Comparison of ENCODE assay signal across 26 mouse cellular contexts in the genomic region with DNA sequence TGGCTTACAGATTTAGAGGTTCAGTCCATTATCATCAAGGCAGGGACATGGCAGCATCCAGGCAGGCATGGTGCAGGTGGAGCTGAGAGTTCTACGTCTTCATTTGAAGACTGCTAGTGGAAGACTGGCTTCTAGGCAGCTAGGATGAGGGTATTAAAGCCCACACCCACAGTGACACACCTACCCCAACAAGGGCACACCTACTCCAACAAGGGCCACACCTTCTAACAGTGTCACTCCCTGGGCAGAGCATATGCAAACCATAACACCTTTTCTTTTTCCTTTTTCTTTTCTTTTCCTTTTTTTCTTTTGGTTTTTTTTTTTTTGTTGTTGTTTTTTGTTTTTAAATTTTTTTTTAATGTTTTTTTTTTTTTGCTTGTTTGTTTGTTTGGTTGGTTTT. TPM values are rescaled to one million over a fixed set of nuclear protein-coding genes. Genes with fewer than 3 reads are reported as not detected.
"Had no signal": no experiment of that assay in that cellular context is flagged by ENCODE, and none has a peak within 500 bp of the region (broad histone marks: within the 10 kb centered on the region; RNA-seq: fewer than 3 reads in every experiment).

No protein-coding gene starts in this region.

RNA-seq across cellular contexts. Expression of gene Gm8439, which starts 7.7 kb away (rescaled TPM):
- polyA plus RNA-seq: limb, embryonic 10.5 days; limb, embryonic 11.5 days; limb, embryonic 12.5 days; limb, embryonic 13.5 days; limb, embryonic 14.5 days; limb, embryonic 15.5 days; liver, adult 2 months; liver, embryonic 11.5 days; liver, embryonic 15.5 days; lung, adult 2 months; lung, embryonic 14.5 days; lung, embryonic 15.5 days; lung, embryonic 16.5 days; lung, postnatal 0 days; macrophage; midbrain, embryonic 10.5 days; midbrain, embryonic 11.5 days; midbrain, embryonic 12.5 days; midbrain, embryonic 13.5 days; midbrain, embryonic 14.5 days; midbrain, embryonic 15.5 days; midbrain, embryonic 16.5 days; midbrain, postnatal 0 days; myocyte; neural tube, embryonic 11.5 days; neural tube, embryonic 12.5 days had no signal
